Mouse (Mus musculus): Measurements from ENCODE around the gene Akap7.

- TF ChIP-seq CTCF (IDR thresholded peaks at IDR 0.05 in 2 of 3, conservative IDR thresholded peaks at IDR 0.05 in 1 of 3; ENCODE audit: control insufficient read depth in 1 of 3, insufficient read depth in 1 of 3, low read depth in 2 of 3, low read length in 3 of 3, poor library complexity in 1 of 3, severe bottlenecking in 1 of 3) (no peak), MAX (IDR thresholded peaks at IDR 0.05; ENCODE audit: low read length) (no peak), USF1 (IDR thresholded peaks at IDR 0.05; ENCODE audit: low read depth, low read length) (no peak)
These were observed 6.3 kb upstream of the Akap7 start for GRCm38 (mm10) chr10:25313856-25314584.
